Mouse (Mus musculus) hindlimb bud, embryonic 11.5 days (tissue): Measurements from ENCODE around the gene Zmynd8.
"Not testable (repeated sequence)": the region's sequence is repeated elsewhere in the genome, so short reads cannot be mapped to it uniquely, and the experiment has no call there.

Experiments
- DNase-seq: peaks from one replicate; pipeline ENCODE4 v3.0.0-alpha.2; 2012; ENCODE audit warnings: low read depth, low spot score; ENCODE audit errors: extremely low spot score

Gene Zmynd8

GRCm38 (mm10) chr2:165811536-165811935 lies 87.3 kb downstream of the Zmynd8 start:
- DNase-seq: no peak

- DNase-seq: no peak
Observed at GRCm38 (mm10) chr2:165809901-165810477, 88.8 kb downstream of the Zmynd8 start.

- no peak for DNase-seq
Observed at GRCm38 (mm10) chr2:165809091-165809490, 89.7 kb downstream of the Zmynd8 start.

GRCm38 (mm10) chr2:165808179-165808975 lies 90.4 kb downstream of the Zmynd8 start:
- no peak for DNase-seq

- not testable (repeated sequence) for DNase-seq
Observed at GRCm38 (mm10) chr2:165800174-165800573, 98.6 kb downstream of the Zmynd8 start.

- DNase-seq: no peak
Observed at GRCm38 (mm10) chr2:165797876-165798275, 100.9 kb downstream of the Zmynd8 start.

GRCm38 (mm10) chr2:165793283-165793638 lies 105.6 kb downstream of the Zmynd8 start:
- no peak for DNase-seq

- DNase-seq: no peak
Observed at GRCm38 (mm10) chr2:165792431-165793282, 106.2 kb downstream of the Zmynd8 start.

- DNase-seq: no peak
Observed at GRCm38 (mm10) chr2:165791657-165792056, 107.2 kb downstream of the Zmynd8 start.

GRCm38 (mm10) chr2:165791026-165791425 lies 107.8 kb downstream of the Zmynd8 start:
- DNase-seq: no peak

- no peak for DNase-seq
Observed at GRCm38 (mm10) chr2:165789667-165790066, 109.1 kb downstream of the Zmynd8 start.

- no peak for DNase-seq
Observed at GRCm38 (mm10) chr2:165788796-165789195, 110.0 kb downstream of the Zmynd8 start.

- no peak for DNase-seq
Observed at GRCm38 (mm10) chr2:165788005-165788404, 110.8 kb downstream of the Zmynd8 start.

- no peak for DNase-seq
Observed at GRCm38 (mm10) chr2:165786467-165786866, 112.3 kb downstream of the Zmynd8 start.

- DNase-seq: no peak
Observed at GRCm38 (mm10) chr2:165785312-165786036, 113.3 kb downstream of the Zmynd8 start.

GRCm38 (mm10) chr2:165782324-165782723 lies 116.5 kb downstream of the Zmynd8 start:
- DNase-seq: peak; percentile 54

- peak; percentile 73 for DNase-seq
Observed at GRCm38 (mm10) chr2:165778927-165779326, 119.9 kb downstream of the Zmynd8 start.

GRCm38 (mm10) chr2:165769375-165769948 lies 129.4 kb downstream of the Zmynd8 start:
- DNase-seq: no peak

GRCm38 (mm10) chr2:165768805-165769358 lies 129.9 kb downstream of the Zmynd8 start:
- DNase-seq: no peak

GRCm38 (mm10) chr2:165759421-165759985 lies 139.3 kb downstream of the Zmynd8 start:
- no peak for DNase-seq
